Mouse (Mus musculus) CH12.LX (cell line): Measurements from ENCODE around the gene Ifi205.
"Not testable (repeated sequence)": the region's sequence is repeated elsewhere in the genome, so short reads cannot be mapped to it uniquely, and the experiment has no call there.

ENCODE experiments used
- CTCF ChIP-seq, 2 experiments: IDR thresholded peaks in 1 of 2; conservative IDR thresholded peaks in 1 of 2; 2 replicates each; pipeline ENCODE4 v1.5.1; 2011 to 2012; ENCODE audit warnings: low read depth in 2 of 2, low read length in 2 of 2, improper control_type of control experiment in 1 of 2, inconsistent platforms in 1 of 2, mild to moderate bottlenecking in 1 of 2, moderate library complexity in 1 of 2
- HCFC1 ChIP-seq: IDR thresholded peaks from 2 replicates; pipeline ENCODE4 v1.6.1; 2012; ENCODE audit warnings: low read depth, mild to moderate bottlenecking, inconsistent platforms, low read length, improper control_type of control experiment
- MAFK ChIP-seq: IDR thresholded peaks from 2 replicates; pipeline ENCODE4 v1.6.1; 2011; ENCODE audit warnings: low read length, improper control_type of control experiment; ENCODE audit not compliant: insufficient replicate concordance
- MYC ChIP-seq: IDR thresholded peaks from 2 replicates; pipeline ENCODE4 v1.6.1; 2011; ENCODE audit warnings: low read depth, mild to moderate bottlenecking, improper control_type of control experiment, low read length
- POLR2A ChIP-seq: IDR thresholded peaks from 2 replicates; pipeline ENCODE4 v1.6.1; 2011; ENCODE audit warnings: low read depth, mild to moderate bottlenecking, improper control_type of control experiment, low read length
- USF2 ChIP-seq: conservative IDR thresholded peaks from 2 replicates; pipeline ENCODE4 v1.6.1; 2011; ENCODE audit warnings: low read depth, low read length, improper control_type of control experiment

DNA sequence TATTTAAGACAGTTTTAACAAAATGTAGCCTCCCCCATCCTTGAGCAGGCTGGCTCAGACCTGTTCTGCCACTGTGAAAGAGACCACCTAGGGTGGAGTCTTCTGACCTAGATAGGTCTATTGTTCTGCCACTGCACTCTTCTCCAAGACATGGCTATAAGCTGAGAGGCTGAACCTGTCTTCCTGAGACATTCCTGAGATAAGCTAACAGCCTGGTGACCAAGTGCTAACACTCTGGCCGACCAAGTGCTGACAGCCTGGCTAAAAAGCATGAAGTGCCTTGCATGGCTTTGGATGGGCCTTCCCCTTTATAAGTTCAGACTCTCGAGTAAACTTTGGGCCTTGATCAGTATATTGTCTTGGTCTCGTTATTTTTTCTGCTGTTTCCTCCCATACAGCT lies 50.6 kb downstream of the Ifi205 start:
- TF ChIP-seq HCFC1; CTCF (conservative IDR thresholded peaks at IDR 0.05 in 1 of 2, IDR thresholded peaks at IDR 0.05 in 1 of 2; ENCODE audit: low read depth in 2 of 2, low read length in 2 of 2); MAFK; MYC; POLR2A; USF2: not testable (repeated sequence)
